Mouse (Mus musculus): ENCODE data around the gene 1600014C10Rik. TPM values are rescaled to one million over a fixed set of nuclear protein-coding genes. Genes with fewer than 3 reads are reported as not detected.

1600014C10Rik gene
- polyA plus RNA-seq, 1 experiment from 2014 or later: 13.9 TPM

Other genes with a start within 250 kb of the 1600014C10Rik start
- 41.4 and 47.2 TPM in 2 replicates for gene Uri1, start 159.7 kb upstream of the 1600014C10Rik start, polyA plus RNA-seq (2015; fragmentation: Nextera tagmentation; extraction: Ambion mirVana)
- 57.2 and 59.4 TPM in 2 replicates for gene Ccne1, start 75.7 kb upstream of the 1600014C10Rik start, polyA plus RNA-seq (2015; fragmentation: Nextera tagmentation; extraction: Ambion mirVana)
- 3.3 TPM in 2 replicates for gene Plekhf1, start 44.8 kb downstream of the 1600014C10Rik start, polyA plus RNA-seq (2015; fragmentation: Nextera tagmentation; extraction: Ambion mirVana)
- 35.1 and 47.0 TPM in 2 replicates for gene Pop4, start 88.2 kb downstream of the 1600014C10Rik start, polyA plus RNA-seq (2015; fragmentation: Nextera tagmentation; extraction: Ambion mirVana)

Measured in intestine, embryonic 15.5 days (tissue).